Mouse (Mus musculus) cortical plate, adult 2 months (tissue): ENCODE measurements around the gene Bloc1s6. TPM values are rescaled to one million over a fixed set of nuclear protein-coding genes. Genes with fewer than 3 reads are reported as not detected.

Source experiments
- H3K27ac ChIP-seq: fragments of 200-500 bp; 2 replicates; pipeline ENCODE4 v1.5.1; 2012; ENCODE audit warnings: low read length, control low read depth, inconsistent platforms; ENCODE audit not compliant: insufficient read depth
- H3K4me1 ChIP-seq: fragments of 200-500 bp; 2 replicates; pipeline ENCODE4 v1.6.1; 2011; ENCODE audit warnings: low read length; ENCODE audit not compliant: control insufficient read depth, insufficient read depth
- H3K4me3 ChIP-seq: fragments of 200-500 bp; 2 replicates; pipeline ENCODE4 v1.5.1; 2011; ENCODE audit warnings: mild to moderate bottlenecking, low read length, control low read depth; ENCODE audit not compliant: insufficient read depth
- CTCF ChIP-seq: fragments of 200-500 bp; IDR thresholded peaks from 2 replicates; pipeline ENCODE4 v1.5.1; 2011; ENCODE audit warnings: mild to moderate bottlenecking, control low read depth, low read length; ENCODE audit not compliant: insufficient read depth; ENCODE audit errors: extremely low read depth
- POLR2A ChIP-seq: fragments of 200-500 bp; IDR thresholded peaks from 2 replicates; pipeline ENCODE4 v1.6.1; 2011; ENCODE audit warnings: mild to moderate bottlenecking, low read length, control low read depth; ENCODE audit not compliant: insufficient read depth; ENCODE audit errors: extremely low read depth
- polyA plus RNA-seq: library from polyadenylated mRNA; depleted of rRNA; stranded (reverse); fragments of >200 nt; gene quantifications from 2 replicates; pipeline ENCODE4 v1.2.3, GENCODE M21; 2012; rRNA removed

Gene Bloc1s6
- polyA plus RNA-seq, 1 experiment = 36.7 TPM

GRCm38 (mm10) chr2:122781590-122782356 lies 43.5 kb downstream of the Bloc1s6 start:
- H3K4me1 ChIP-seq = no peaks in the 10 kb centered on the region; the same call in 1 of the 2 replicates
- H3K4me3 ChIP-seq = no peak overlapping the region
- no peak overlapping the region for H3K27ac ChIP-seq
- no peak for TF ChIP-seq CTCF
- no peak for TF ChIP-seq POLR2A

- Histone ChIP-seq H3K4me1 (no peaks in the 10 kb centered on the region), H3K4me3 (no peak overlapping the region), H3K27ac (no peak overlapping the region)
- no peak for TF ChIP-seq CTCF
Measured at GRCm38 (mm10) chr2:122783730-122784129, 45.4 kb downstream of the Bloc1s6 start.

- TF ChIP-seq POLR2A (no peak), CTCF (no peak)
- no peak overlapping the region for H3K4me3 ChIP-seq
- H3K27ac ChIP-seq = no peak overlapping the region
- no peaks in the 10 kb centered on the region for H3K4me1 ChIP-seq
Measured at GRCm38 (mm10) chr2:122784701-122785100, 46.4 kb downstream of the Bloc1s6 start.

GRCm38 (mm10) chr2:122786167-122786566 lies 47.9 kb downstream of the Bloc1s6 start:
- Histone ChIP-seq H3K27ac (no peak overlapping the region), H3K4me1 (no peaks in the 10 kb centered on the region), H3K4me3 (no peak overlapping the region)
- TF ChIP-seq POLR2A = no peak

- TF ChIP-seq POLR2A = no peak
- no peak for TF ChIP-seq CTCF
- no peak overlapping the region for H3K4me3 ChIP-seq
- no peaks in the 10 kb centered on the region for H3K4me1 ChIP-seq
- H3K27ac ChIP-seq = no peak overlapping the region
Measured at GRCm38 (mm10) chr2:122789311-122789710, 51.0 kb downstream of the Bloc1s6 start.

DNA sequence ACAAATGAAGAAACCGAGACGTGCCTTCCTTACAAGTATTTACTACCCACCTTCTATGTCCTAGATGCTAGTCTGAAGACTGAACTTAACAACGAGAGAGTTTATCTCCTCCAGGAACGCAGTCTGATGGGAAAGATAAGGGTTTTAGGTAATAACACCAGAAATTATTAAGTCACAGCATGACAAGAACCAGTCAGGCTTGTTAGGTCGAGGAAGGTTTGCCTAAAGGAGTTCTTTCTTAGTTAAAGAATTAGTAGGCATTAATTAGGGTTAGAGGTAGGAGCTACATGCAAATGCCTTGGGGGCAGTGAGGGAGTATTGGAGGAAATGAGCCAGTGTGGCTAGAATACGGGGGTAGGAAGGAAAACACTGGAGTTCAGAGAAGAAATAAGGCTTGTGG lies 51.4 kb downstream of the Bloc1s6 start:
- Histone ChIP-seq H3K27ac (no peak overlapping the region), H3K4me3 (no peak overlapping the region), H3K4me1 (no peaks in the 10 kb centered on the region)
- TF ChIP-seq POLR2A (no peak), CTCF (no peak)

Other genes starting within 250 kb of the Bloc1s6 start
- gene Gatm, start 127.2 kb upstream of the Bloc1s6 start, polyA plus RNA-seq = 118 and 140 TPM in 2 replicates
- gene AA467197, start 101.5 kb upstream of the Bloc1s6 start, polyA plus RNA-seq = 0.51 and 0.75 TPM in 2 replicates
- gene Slc30a4, start 35.8 kb upstream of the Bloc1s6 start, polyA plus RNA-seq = 25.9 and 26.7 TPM in 2 replicates
- gene Sqor, start 26.7 kb downstream of the Bloc1s6 start, polyA plus RNA-seq = 6.6 and 7.6 TPM in 2 replicates